Mouse (Mus musculus) stomach, embryonic 14.5 days (tissue): ENCODE results near the gene Gm2000. TPM values are rescaled to one million over a fixed set of nuclear protein-coding genes. Genes with fewer than 3 reads are reported as not detected.
"Not testable (repeated sequence)": the region's sequence is repeated elsewhere in the genome, so short reads cannot be mapped to it uniquely, and the experiment has no call there.

Experiments
- ATAC-seq: fragments of 200-750 bp; cut with Nextera tagmentation; 2 replicates; pipeline ENCODE4 v1.8.0; 2017; ENCODE audit warnings: low read depth, moderate TSS enrichment; ENCODE audit not compliant: insufficient number of reproducible peaks, insufficient read depth, low FRiP score
- H3K27ac ChIP-seq: fragments of 300-500 bp; sonication (generic); 2 replicates; pipeline ENCODE4 v1.5.1; 2014; ENCODE audit warnings: mild to moderate bottlenecking, low read length, moderate library complexity, mixed read lengths
- H3K27me3 ChIP-seq: fragments of 300-500 bp; sonication (generic); 2 replicates; pipeline ENCODE4 v1.6.1; 2014; ENCODE audit warnings: low read length, control low read depth, mixed read lengths; ENCODE audit not compliant: control insufficient read depth, insufficient read depth
- H3K36me3 ChIP-seq: fragments of 300-500 bp; sonication (generic); 2 replicates; pipeline ENCODE4 v1.6.1; 2014; ENCODE audit warnings: mild to moderate bottlenecking, control low read depth, low read length, moderate library complexity, mixed read lengths; ENCODE audit not compliant: control insufficient read depth, insufficient read depth
- H3K4me1 ChIP-seq: fragments of 300-500 bp; sonication (generic); 2 replicates; pipeline ENCODE4 v1.6.1; 2014; ENCODE audit warnings: low read length, control low read depth, mixed read lengths; ENCODE audit not compliant: control insufficient read depth, insufficient read depth
- H3K4me2 ChIP-seq: fragments of 300-500 bp; sonication (generic); replicated peaks from 2 replicates; pipeline ENCODE4 v1.6.1; 2014; ENCODE audit warnings: low read depth, low read length, control low read depth
- H3K4me3 ChIP-seq: fragments of 300-500 bp; sonication (generic); 2 replicates; pipeline ENCODE4 v1.5.1; 2014; ENCODE audit warnings: low read depth, low read length, control low read depth
- H3K9ac ChIP-seq: fragments of 300-500 bp; sonication (generic); replicated peaks from 2 replicates; pipeline ENCODE4 v1.6.1; 2014; ENCODE audit warnings: low read depth, mild to moderate bottlenecking, control low read depth, low read length, moderate library complexity, mixed read lengths
- H3K9me3 ChIP-seq: fragments of 300-500 bp; sonication (generic); 2 replicates; pipeline ENCODE4 v1.6.1; 2016; ENCODE audit warnings: low read depth, low read length, control low read depth; ENCODE audit not compliant: control insufficient read depth
- WGBS: fragments of 180-500 bp; shearing (Covaris S2); extraction: QIAGEN DNeasy Blood & Tissue Kit; methylation state at CpG from one replicate; pipeline ENCODE4 v1.1.7; 2014; 5-methylcytosine and 5-hydroxymethylcytosine counted together
- polyA plus RNA-seq: library from polyadenylated mRNA; unstranded; fragments of >200 nt; fragmentation: Nextera tagmentation; extraction: Ambion mirVana; gene quantifications from 2 replicates; pipeline ENCODE4 v1.2.1, GENCODE M21; 2014

The Gm2000 gene
- polyA plus RNA-seq, 1 experiment from 2014 or later, result 1,028 TPM

DNA sequence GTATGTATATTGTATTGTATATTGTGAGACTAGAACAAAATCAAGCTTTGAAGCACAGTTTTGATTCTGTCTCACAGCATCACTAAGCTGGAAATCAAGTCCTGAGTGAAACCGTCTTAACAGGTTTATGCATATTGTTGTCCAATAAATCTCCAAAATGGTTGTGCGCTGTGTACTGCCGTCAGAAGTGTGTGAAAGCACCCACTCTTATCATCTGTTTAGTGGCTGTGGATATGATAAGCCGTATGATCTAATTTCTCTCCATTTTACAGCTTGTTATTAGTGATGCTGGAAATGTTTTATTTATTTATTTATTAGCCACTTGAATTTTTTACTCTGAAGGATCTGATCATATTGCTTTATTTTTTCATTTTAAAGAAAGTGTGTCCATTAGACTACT lies 20.4 kb downstream of the Gm2000 start:
- Histone ChIP-seq H3K9me3 (no peaks in the 10 kb centered on the region), H3K27ac (no peak overlapping the region), H3K27me3 (no peaks in the 10 kb centered on the region), H3K36me3 (no peaks in the 10 kb centered on the region), H3K4me3 (no peak overlapping the region), H3K9ac (no peak overlapping the region), H3K4me1 (no peaks in the 10 kb centered on the region), H3K4me2 (no peak overlapping the region)
- no peak for ATAC-seq
- WGBS, result 83% methylated on average over 4 of the region's 4 CpGs

DNA sequence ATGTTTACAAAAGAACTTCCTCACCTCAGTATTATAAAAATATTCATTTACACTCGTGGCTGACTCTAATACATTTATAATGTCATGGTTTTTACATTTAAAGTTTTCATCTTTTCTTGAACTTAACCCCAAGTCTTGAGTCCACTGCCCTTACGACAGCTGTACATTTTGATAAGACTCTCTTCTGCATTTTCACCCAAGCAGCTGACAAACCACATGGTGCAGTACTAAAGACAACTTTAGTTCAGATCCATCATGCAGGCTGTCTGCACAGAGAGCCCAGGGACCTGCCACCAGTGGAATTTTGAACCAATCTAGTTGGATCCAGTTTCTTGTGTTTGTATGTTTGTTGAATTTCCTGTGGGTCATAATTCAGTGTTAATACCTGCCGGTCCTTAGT lies 21.0 kb downstream of the Gm2000 start:
- Histone ChIP-seq H3K9ac (no peak overlapping the region), H3K27me3 (no peaks in the 10 kb centered on the region), H3K4me3 (no peak overlapping the region), H3K36me3 (no peaks in the 10 kb centered on the region), H3K27ac (no peak overlapping the region), H3K4me1 (no peaks in the 10 kb centered on the region), H3K9me3 (no peaks in the 10 kb centered on the region), H3K4me2 (no peak overlapping the region)
- ATAC-seq, result no peak
- 58% methylated on average over 3 of the region's 3 CpGs for WGBS

DNA sequence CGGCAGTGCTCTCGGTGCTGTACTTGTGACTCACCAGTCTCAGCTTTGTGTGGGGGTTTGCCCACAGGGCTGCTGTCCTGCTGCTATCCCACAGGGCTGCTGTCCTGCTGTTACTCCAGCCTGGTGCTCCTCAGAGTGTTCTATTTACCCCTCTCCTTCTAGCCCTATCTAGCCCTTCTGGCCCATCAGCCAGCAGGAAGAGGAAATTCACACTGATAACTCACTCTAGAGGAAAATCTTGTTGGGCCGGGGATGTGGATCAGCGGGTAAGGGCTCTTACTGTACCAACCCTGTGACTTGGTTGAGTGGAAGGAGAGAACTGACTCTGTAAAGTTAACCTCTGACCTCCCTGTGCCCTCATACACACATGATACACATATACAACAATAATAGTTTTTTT lies 27.3 kb downstream of the Gm2000 start:
- WGBS, result 75% methylated on average over 4 of the region's 4 CpGs
- Histone ChIP-seq H3K9me3 (no peaks in the 10 kb centered on the region), H3K4me1 (no peaks in the 10 kb centered on the region), H3K27me3 (no peaks in the 10 kb centered on the region), H3K36me3 (no peaks in the 10 kb centered on the region), H3K27ac (no peak overlapping the region), H3K4me2 (no peak overlapping the region), H3K4me3 (no peak overlapping the region), H3K9ac (no peak overlapping the region)
- no peak for ATAC-seq

DNA sequence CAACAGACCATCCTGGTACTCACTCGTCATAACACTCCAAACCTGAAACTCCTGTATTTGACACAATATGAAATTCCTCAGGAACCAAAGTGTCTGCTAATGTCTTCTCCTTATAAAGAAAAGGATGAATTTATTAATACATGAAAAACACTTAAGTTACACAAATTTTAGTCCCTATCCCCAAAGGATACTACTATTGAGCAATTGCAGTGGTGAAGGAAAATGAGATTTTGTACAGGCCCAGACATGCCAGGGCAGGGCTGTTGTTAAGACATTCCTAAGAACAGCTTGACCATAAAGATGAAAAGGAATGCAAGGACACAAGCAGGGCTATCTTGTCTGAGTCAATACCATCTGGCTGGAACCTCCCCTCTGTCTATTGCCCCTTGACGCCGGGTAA lies 34.3 kb downstream of the Gm2000 start:
- H3K36me3 ChIP-seq, H3K9ac ChIP-seq, H3K4me3 ChIP-seq, H3K9me3 ChIP-seq, H3K4me1 ChIP-seq, ATAC-seq, H3K27ac ChIP-seq, H3K27me3 ChIP-seq, H3K4me2 ChIP-seq: not testable (repeated sequence)
- WGBS, result 60% methylated on average over 3 of the region's 3 CpGs

DNA sequence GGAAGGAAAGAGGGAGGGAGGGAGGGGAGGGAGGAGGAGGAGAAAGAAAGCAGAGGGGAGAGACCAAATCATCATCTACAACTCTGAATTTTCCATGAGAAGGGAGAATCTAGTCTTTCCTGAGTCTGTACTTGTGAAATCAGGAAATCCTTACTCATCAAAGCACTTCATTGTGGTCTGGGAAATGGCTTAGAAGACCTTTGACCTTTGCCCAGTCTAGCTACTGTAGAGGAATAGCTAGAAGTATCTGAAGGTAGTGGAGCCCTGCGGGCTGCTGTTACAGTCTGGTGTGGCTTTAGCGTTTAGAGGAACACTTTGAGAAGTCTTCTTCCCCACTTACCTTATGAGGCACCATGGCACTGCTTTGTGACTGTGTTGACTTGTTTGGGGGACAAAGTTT lies 36.7 kb downstream of the Gm2000 start:
- no peak overlapping the region for H3K4me3 ChIP-seq
- no peak overlapping the region for H3K9ac ChIP-seq
- H3K4me2 ChIP-seq, result no peak overlapping the region
- no peak overlapping the region for H3K27ac ChIP-seq
- H3K9me3 ChIP-seq, result no peaks in the 10 kb centered on the region
- H3K4me1 ChIP-seq, result no peaks in the 10 kb centered on the region
- H3K27me3 ChIP-seq, result no peaks in the 10 kb centered on the region
- no peak for ATAC-seq
- H3K36me3 ChIP-seq, result no peaks in the 10 kb centered on the region
- WGBS, result 51% methylated on average over 2 of the region's 2 CpGs

DNA sequence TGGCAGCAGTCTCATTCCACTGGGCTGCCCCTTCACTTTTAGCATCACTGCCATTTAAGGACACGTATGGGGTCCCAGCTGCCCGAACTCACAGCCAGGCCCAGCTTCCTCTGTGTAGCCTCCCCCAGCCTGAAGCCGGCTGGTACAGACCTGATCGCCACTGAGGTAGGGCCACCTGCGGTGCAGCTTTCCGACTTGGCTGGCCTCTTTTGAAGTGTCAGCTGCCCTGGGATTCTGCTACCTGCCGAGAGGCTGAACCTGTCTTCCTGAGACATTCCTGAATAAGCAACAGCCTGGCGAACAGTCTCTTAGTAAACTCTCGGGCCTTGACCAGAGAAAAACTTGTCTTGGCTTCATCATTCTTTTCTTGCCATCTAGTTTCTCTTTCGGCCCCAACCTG lies 37.4 kb downstream of the Gm2000 start:
- 55% methylated on average over 10 of the region's 10 CpGs for WGBS
- Histone ChIP-seq H3K27me3 (no peaks in the 10 kb centered on the region), H3K9ac (no peak overlapping the region), H3K4me2 (no peak overlapping the region), H3K9me3 (no peaks in the 10 kb centered on the region), H3K36me3 (no peaks in the 10 kb centered on the region), H3K27ac (no peak overlapping the region), H3K4me3 (no peak overlapping the region), H3K4me1 (no peaks in the 10 kb centered on the region)
- no peak for ATAC-seq

DNA sequence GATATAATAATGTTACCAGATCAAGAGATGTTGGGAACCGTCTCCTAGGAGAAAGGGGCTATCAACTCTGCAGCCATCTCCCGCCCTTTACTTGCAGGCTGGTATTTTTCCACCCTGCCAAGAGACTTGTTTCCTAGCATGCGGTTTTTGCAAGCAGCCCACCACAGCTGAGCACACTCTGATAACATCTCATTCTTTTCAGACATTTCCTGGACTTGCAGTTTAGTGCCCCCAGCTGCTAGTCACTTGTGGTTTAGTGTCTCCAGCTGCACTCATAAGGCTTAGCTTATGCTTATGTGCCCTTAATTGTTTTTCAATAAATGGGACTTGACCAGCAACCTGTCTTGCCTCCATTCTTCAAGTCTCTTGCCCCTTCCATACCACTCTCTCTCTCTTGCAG lies 42.2 kb downstream of the Gm2000 start:
- Histone ChIP-seq H3K4me3 (no peak overlapping the region), H3K4me2 (no peak overlapping the region), H3K27me3 (no peaks in the 10 kb centered on the region), H3K27ac (no peak overlapping the region), H3K36me3 (no peaks in the 10 kb centered on the region), H3K4me1 (no peaks in the 10 kb centered on the region), H3K9ac (no peak overlapping the region), H3K9me3 (no peaks in the 10 kb centered on the region)
- ATAC-seq, result no peak
- WGBS, result 48% methylated on average over 3 of the region's 3 CpGs

DNA sequence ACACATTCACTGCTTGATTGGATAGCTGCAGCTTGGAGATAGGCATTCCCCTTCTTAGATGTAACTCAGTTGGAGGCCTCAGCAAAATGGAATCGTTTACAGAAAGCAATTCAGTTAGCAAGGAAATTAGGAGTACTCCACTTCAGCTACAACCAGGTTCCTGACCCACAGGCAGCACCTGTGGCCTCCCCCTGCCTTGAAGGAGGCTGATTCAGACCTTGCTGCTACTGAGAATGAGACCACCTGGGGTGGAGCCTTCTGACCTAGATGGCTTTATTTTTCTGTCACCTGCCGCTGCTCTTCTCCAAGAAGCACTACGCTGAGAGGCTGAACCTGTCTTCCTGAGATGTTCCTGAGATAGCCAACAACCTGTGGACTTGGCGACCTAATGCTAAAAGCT lies 42.7 kb downstream of the Gm2000 start:
- H3K27me3 ChIP-seq, result no peaks in the 10 kb centered on the region
- no peak overlapping the region for H3K4me3 ChIP-seq
- H3K4me1 ChIP-seq, result no peaks in the 10 kb centered on the region
- no peaks in the 10 kb centered on the region for H3K36me3 ChIP-seq
- no peaks in the 10 kb centered on the region for H3K9me3 ChIP-seq
- ATAC-seq, result no peak
- no peak overlapping the region for H3K4me2 ChIP-seq
- no peak overlapping the region for H3K9ac ChIP-seq
- WGBS, result 72% methylated on average over 4 of the region's 4 CpGs
- H3K27ac ChIP-seq, result no peak overlapping the region
